Mouse (Mus musculus) megakaryocyte-erythroid progenitor cell, adult 5-6 weeks (primary cell): ENCODE results near the gene Pacrg. TPM values are rescaled to one million over a fixed set of nuclear protein-coding genes. Genes with fewer than 3 reads are reported as not detected.

Experiments
- ATAC-seq: replicated peaks from 2 replicates; pipeline ENCODE4 v1.8.0; 2016; ENCODE audit warnings: mild to moderate bottlenecking, inconsistent platforms; ENCODE audit not compliant: severe bottlenecking, poor library complexity, low FRiP score, low TSS enrichment
- total RNA-seq, 2 experiments: library from RNA; stranded (forward) in 1 of 2; stranded (reverse) in 1 of 2; fragments of 200-1000, 215-1000 nt in 1 of 2; fragments of >200 nt in 1 of 2; fragmentation: Nextera tagmentation in 1 of 2; gene quantifications; 2 replicates each; pipeline ENCODE4 v1.2.3; 2014 to 2017

The Pacrg gene
- total RNA-seq, 2 experiments from 2014 or later = 1.7 TPM; not detected in 1

- ATAC-seq = no peak
These were observed 206.3 kb downstream of the Pacrg start for GRCm38 (mm10) chr17:10633769-10634168.

DNA sequence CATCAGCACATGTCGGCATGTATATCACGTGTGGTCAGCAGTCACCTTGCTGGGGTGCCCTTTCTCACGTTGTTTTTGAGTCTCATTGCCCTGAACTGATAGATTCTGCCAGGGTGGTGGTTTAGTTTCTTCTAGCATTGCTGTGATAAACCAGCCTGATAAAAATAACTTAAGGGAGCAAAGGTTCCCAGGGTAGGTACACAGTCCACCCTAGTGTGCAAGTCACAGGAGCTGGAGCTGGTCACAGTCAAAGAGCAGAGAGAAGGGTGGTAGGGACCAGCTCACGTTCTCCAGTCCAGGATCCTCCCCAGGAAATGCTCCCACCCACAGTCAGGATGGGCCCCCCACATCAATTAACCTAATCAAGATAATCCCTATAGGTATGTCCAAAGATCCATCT, 211.9 kb downstream of the Pacrg start:
- ATAC-seq = no peak

DNA sequence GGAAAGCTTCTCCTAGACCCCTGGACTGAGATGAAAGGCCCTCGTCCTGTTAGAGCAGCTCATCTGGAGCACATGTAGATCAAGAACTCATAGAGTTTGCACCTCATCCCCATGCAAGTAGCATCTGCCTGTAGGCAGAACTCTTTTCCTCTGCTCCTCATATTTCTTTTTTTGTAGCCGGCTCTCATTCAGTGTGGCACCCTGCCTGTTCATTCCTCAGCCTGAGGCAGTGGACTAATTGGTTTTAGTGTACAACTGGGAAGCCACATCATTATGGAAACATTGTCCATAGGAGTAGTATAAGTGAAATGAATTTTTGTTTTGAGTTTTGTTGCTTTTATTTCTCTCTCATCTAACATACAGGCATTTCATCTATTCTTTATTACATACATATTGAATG, 212.6 kb downstream of the Pacrg start:
- ATAC-seq = no peak

DNA sequence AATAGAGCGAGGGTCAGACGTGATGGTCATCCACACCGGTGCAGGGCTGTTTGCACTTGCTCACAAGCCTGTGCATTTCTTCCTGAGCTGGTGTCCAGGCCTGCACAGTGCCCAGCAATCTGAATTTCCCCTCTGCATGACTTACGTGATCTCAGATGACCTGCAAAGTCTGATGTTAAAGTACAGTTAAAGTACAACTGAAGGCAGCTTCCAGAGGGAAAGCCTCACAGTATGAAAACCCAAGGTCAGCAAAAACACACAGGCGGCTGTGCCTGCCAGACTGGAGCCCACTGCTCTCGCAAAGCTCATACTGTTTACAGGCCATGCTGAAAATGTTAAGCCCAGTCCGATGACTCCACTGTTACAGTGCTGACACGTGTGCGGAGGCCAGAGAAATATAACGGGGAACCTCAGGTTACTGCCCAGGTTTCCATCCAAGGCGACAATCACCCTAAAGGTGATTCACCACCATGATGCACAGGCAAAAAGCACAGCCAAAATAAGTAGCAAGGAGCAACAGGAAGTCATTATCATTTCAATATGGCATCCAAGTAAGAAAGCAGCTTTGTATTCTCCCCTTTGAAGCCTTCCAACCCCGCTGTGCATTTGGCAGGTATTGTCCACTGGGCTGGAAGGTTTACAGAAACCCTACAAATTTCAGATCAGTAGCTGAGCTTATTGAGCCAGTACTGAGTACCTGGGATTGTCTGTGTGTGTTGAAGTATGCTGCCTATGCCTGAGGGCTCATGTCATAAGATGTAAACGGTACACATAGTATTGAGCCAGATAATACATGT, 213.6 kb downstream of the Pacrg start:
- ATAC-seq = no peak

DNA sequence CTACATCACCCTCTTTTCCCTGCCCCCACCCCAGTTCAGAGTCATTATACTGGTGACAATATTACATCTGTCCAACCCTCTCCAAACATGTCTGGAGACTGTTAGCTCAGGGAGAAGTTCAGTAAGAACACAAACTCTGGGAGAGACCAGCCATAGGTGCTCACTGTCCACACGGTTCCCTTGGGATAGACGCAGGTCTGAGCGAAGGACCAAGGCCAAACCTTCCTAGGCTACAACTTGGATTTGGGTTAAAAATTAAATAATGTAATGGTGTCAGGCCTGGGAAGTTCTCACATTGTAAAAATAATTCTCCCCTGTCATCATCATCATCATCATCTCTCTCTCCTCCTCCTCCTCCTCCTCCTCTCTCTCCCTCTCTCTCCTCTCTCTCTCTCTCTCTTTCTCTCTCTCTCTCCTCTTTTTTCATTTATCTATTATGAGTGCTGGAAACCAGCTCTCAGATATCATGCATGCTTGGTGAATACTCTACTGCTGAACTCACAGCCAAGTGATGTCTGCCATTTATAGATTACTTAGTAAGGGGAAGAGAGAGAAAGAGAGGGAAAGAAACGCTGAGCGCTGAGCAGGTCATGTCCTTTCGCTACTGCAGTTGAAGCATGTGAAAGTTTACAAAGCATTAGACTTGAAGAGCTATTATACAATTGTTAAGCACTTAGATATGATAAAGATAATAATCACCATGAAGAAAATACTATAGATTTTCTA, 215.2 kb downstream of the Pacrg start:
- ATAC-seq = no peak

- ATAC-seq = no peak
These were observed 219.5 kb downstream of the Pacrg start for GRCm38 (mm10) chr17:10620621-10621020.

- no peak for ATAC-seq
These were observed 220.2 kb downstream of the Pacrg start for GRCm38 (mm10) chr17:10619881-10620280.

DNA sequence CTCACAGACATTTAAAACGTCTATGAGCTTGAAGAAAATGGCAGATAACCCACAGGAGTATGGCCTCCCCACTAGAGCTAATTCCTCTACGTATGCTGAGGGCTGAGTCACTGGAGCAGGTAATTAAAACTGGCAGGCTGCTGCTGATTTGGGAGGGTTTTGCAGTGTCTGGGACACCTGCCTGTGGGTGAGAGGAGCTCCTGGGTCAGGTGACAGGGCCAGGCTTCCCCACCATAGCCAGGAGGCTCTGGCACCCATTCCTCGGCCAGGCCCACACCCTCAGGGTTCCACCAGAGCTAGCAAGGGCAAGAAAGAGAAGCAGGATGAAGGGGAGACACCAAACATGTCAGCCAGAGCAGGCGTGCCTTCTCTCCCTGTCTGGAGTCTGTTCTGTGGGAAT, 222.5 kb downstream of the Pacrg start:
- ATAC-seq = no peak

GRCm38 (mm10) chr17:10615611-10616010, 224.5 kb downstream of the Pacrg start:
- ATAC-seq = no peak

DNA sequence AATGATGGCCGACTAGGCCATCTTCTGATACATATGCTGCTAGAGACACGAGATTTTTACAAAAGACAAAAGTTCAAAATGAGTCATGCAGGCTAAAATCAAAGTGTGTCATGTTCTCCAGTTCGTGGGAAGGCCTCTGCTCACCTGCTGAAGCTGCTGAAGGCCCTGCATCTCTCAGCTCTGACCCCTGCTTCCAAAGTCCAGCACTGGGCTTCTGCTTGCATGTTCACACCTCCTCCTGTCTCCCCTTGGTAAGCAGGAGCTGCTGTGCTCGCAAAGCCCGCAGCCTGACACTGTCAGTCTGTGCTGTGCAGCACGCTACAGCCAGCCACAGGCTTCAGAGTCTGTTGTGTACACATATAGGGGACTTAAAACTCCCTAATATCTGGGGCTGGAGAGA, 225.4 kb downstream of the Pacrg start:
- ATAC-seq = no peak

DNA sequence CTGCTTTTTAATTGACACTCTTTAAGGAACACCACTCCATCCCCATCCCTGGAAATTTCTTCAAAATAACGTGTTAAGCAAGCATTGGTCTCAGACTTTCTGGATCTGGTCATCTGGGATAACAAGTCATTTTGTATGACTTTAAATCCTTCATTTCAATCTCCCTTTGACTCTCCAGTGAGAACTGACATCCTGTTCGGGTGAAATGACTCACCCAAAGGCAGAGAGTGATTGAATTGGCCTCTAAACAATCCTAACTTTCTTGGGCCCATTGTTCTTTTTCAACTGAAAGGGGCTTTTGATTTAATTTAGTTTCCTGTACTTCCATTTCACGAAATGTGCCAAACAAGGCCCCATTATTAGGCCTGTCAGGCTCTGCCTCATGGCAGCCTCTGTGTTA, 228.5 kb downstream of the Pacrg start:
- no peak for ATAC-seq

DNA sequence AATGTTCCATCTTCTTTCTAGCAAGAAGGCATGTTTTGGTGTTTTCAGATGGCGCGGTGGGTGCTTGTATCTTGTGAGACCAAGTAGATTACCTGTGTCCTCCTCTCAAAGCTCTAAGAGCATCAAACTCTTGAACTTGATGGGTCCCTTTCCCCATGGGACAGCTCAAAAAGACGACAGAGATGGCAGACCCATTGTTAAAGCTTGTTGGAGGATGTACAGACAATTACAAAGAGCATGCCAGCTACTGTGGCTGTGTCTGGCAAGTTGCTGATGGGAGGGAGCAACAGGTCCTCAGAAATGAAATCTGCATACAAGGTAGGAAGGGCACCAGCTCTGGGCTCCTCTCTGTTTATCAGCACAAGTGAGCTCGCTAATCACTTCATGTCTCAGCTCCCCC, 232.0 kb downstream of the Pacrg start:
- ATAC-seq = no peak

- no peak for ATAC-seq
These were observed 234.0 kb downstream of the Pacrg start for GRCm38 (mm10) chr17:10606090-10606489.

GRCm38 (mm10) chr17:10597741-10598140, 242.4 kb downstream of the Pacrg start:
- ATAC-seq = no peak

GRCm38 (mm10) chr17:10589604-10590003, 250.5 kb downstream of the Pacrg start:
- no peak for ATAC-seq

DNA sequence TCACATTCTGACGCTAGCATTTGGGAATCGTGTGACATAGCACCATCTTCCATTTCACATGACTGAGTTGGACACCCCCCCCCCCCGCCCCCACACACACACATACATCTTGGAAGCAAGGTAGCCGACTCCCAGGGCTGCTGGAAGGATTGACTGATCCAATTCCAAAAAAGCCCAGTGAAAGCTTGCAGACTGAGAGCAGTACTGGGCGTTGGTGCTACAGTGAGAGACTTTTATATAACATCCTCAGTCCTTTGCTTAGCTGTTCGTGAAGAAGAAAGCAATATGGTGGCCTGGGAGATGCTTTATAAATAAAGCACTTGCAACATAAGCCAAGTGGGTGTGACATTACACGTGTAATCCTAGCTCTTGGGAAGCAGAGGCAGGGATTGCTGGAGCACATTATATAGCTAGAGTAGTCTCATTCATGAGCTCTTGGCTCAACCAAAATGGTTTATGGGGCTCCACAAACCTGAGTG, 251.2 kb downstream of the Pacrg start:
- ATAC-seq = no peak

GRCm38 (mm10) chr17:10583301-10583700, 256.8 kb downstream of the Pacrg start:
- ATAC-seq = no peak

DNA sequence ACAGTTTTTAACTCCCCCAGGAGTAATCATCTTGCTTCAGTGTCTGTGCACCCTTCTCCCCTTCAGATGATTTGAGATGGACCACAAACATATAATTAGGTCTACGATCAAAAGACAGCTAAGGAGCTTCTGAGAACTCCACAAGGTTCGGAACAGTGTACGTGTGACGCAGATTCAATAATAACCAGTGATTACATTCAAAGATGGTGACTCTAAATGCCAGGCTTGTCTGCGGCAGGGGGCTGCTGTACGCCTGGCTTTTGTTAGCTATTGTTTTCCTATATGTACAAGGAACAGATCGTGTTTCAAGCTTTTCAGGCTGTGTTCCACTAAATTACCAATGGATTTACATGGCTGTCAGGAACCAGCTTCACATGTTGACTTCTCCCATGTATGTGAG, 264.8 kb downstream of the Pacrg start:
- ATAC-seq = no peak

- no peak for ATAC-seq
These were observed 267.7 kb downstream of the Pacrg start for GRCm38 (mm10) chr17:10572436-10572835.

DNA sequence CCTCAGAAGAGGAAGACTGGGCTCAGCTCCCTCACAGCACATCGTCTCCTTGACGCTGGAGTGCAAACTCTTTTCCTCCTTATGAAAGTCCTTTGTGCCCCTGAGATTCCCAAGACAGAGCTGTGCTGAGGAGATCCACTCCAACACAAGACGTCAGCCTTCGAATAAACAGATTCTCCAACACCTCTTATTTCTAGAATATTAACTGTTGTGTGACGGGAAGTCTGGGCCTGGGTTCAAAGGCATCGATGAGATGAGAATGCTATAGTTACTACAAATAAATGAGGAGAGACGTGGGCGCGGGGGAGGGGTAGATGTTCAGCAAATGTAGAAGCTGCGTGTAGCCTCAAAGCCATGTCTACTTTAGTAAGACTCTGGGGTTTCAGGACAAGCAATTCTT, 270.8 kb downstream of the Pacrg start:
- ATAC-seq = no peak

- ATAC-seq = no peak
These were observed 272.7 kb downstream of the Pacrg start for GRCm38 (mm10) chr17:10567411-10567810.
